8 mouse cellular contexts compared by ENCODE assay signal in genomic region chr10:79865189-79865601, GRCm38 (mm10). TPM values are rescaled to one million over a fixed set of nuclear protein-coding genes. Genes with fewer than 3 reads are reported as not detected.
A peak's percentile ranks its signal among the peaks of the same experiment; 100 is the strongest.
DNase-seq lines count a peak whose midpoint lies in the region; ATAC-seq and TF ChIP-seq lines count a peak whose summit lies in the region.
"Had no signal": no experiment of that assay in that cellular context is flagged by ENCODE, and none has a peak within 500 bp of the region (broad histone marks: within the 10 kb centered on the region; RNA-seq: fewer than 3 reads in every experiment).

No protein-coding gene starts in this region.

- no peak overlapping the region for H3K4me2 ChIP-seq in kidney, postnatal 0 days (ENCODE audit: low read length)
- H3K4me2 ChIP-seq in forebrain, embryonic 11.5 days (ENCODE audit: low read depth, low read length, severe bottlenecking): no peak overlapping the region
- no peak overlapping the region for H3K4me2 ChIP-seq in intestine, embryonic 16.5 days (ENCODE audit: low read depth, low read length)
- no peak overlapping the region for H3K4me2 ChIP-seq in neural tube, embryonic 13.5 days

- H3K36me3 ChIP-seq in kidney, postnatal 0 days (ENCODE audit: insufficient read depth, low read length): peaks cover 38% of the 10 kb centered on the region
- H3K36me3 ChIP-seq in forebrain, embryonic 11.5 days (ENCODE audit: control insufficient read depth, insufficient read depth, low read length): peaks cover 36% of the 10 kb centered on the region
- H3K36me3 ChIP-seq in intestine, embryonic 16.5 days (ENCODE audit: control insufficient read depth, insufficient read depth, low read length): peaks cover 28% of the 10 kb centered on the region
- peaks cover 90% of the 10 kb centered on the region for H3K36me3 ChIP-seq in neural tube, embryonic 13.5 days

- peak overlapping the region; percentile 21; the same call in 1 of the 2 replicates for H3K27ac ChIP-seq in kidney, postnatal 0 days
- H3K27ac ChIP-seq in forebrain, embryonic 11.5 days (ENCODE audit: low read depth, low read length): 0 out of 2 replicates have a peak overlapping the region, but pooled peaks have one; percentile 12
- H3K27ac ChIP-seq in intestine, embryonic 16.5 days (ENCODE audit: low read length): no peak overlapping the region
- H3K27ac ChIP-seq in neural tube, embryonic 13.5 days (replicated peaks): peak overlapping the region; percentile 15

- no peak overlapping the region for H3K9ac ChIP-seq in kidney, postnatal 0 days (ENCODE audit: low read depth, low read length)
- no peak overlapping the region for H3K9ac ChIP-seq in forebrain, embryonic 11.5 days (ENCODE audit: low read length)
- no peak overlapping the region for H3K9ac ChIP-seq in intestine, embryonic 16.5 days (ENCODE audit: low read depth, low read length)
- H3K9ac ChIP-seq in neural tube, embryonic 13.5 days: no peak overlapping the region

- TF ChIP-seq CTCF in kidney, postnatal 0 days (IDR thresholded peaks at IDR 0.05; ENCODE audit: low read depth): no peak

- no peak for DNase-seq in kidney, postnatal 0 days (ENCODE audit: low spot score)
- DNase-seq in kidney, postnatal 14 days: no peak
- no peak for DNase-seq in forebrain, embryonic 11.5 days (ENCODE audit: low spot score)
- DNase-seq in adipocyte (ENCODE audit: low spot score): no peak
- DNase-seq in spleen, adult 12 weeks (ENCODE audit: low spot score): no peak

- no peak overlapping the region for H3K4me3 ChIP-seq in kidney, postnatal 0 days (replicated peaks; ENCODE audit: low read depth, low read length)
- no peak overlapping the region for H3K4me3 ChIP-seq in forebrain, embryonic 11.5 days (ENCODE audit: low read depth, low read length)
- no peak overlapping the region for H3K4me3 ChIP-seq in intestine, embryonic 16.5 days (ENCODE audit: low read length)
- H3K4me3 ChIP-seq in neural tube, embryonic 13.5 days: no peak overlapping the region

- peaks cover 10% of the 10 kb centered on the region; the same call in 1 of the 2 replicates for H3K4me1 ChIP-seq in kidney, postnatal 0 days (replicated peaks; ENCODE audit: insufficient read depth, low read length)
- H3K4me1 ChIP-seq in forebrain, embryonic 11.5 days (replicated peaks; ENCODE audit: control insufficient read depth, insufficient read depth, low read length): no peaks in the 10 kb centered on the region
- peaks cover 9% of the 10 kb centered on the region for H3K4me1 ChIP-seq in intestine, embryonic 16.5 days (ENCODE audit: control insufficient read depth, insufficient read depth, low read length)
- peaks cover 78% of the 10 kb centered on the region for H3K4me1 ChIP-seq in neural tube, embryonic 13.5 days (replicated peaks)

- no peaks in the 10 kb centered on the region for H3K9me3 ChIP-seq in kidney, postnatal 0 days (replicated peaks; ENCODE audit: low read length)
- no peaks in the 10 kb centered on the region for H3K9me3 ChIP-seq in forebrain, embryonic 11.5 days (ENCODE audit: control insufficient read depth, low read length)
- H3K9me3 ChIP-seq in intestine, embryonic 16.5 days (ENCODE audit: control insufficient read depth, low read length): no peaks in the 10 kb centered on the region
- H3K9me3 ChIP-seq in neural tube, embryonic 13.5 days: no peaks in the 10 kb centered on the region

- 43% methylated on average over 12 of the region's 12 CpGs for WGBS in kidney, postnatal 0 days
- WGBS in forebrain, embryonic 11.5 days: 70% methylated on average over 12 of the region's 12 CpGs
- WGBS in intestine, embryonic 16.5 days: 60% methylated on average over 12 of the region's 12 CpGs
- WGBS in neural tube, embryonic 13.5 days: 67% methylated on average over 12 of the region's 12 CpGs

- no peaks in the 10 kb centered on the region for H3K27me3 ChIP-seq in kidney, postnatal 0 days (ENCODE audit: insufficient read depth, low read length)
- no peaks in the 10 kb centered on the region for H3K27me3 ChIP-seq in forebrain, embryonic 11.5 days (ENCODE audit: control insufficient read depth, insufficient read depth, low read length)
- H3K27me3 ChIP-seq in intestine, embryonic 16.5 days (replicated peaks; ENCODE audit: control insufficient read depth, insufficient read depth, low read length): no peaks in the 10 kb centered on the region
- H3K27me3 ChIP-seq in neural tube, embryonic 13.5 days: no peaks in the 10 kb centered on the region

- ATAC-seq in kidney, postnatal 0 days (replicated peaks; ENCODE audit: low FRiP score, low read depth): peak; percentile 15
- ATAC-seq in forebrain, embryonic 11.5 days (replicated peaks; ENCODE audit: low FRiP score): peak; percentile 31
- ATAC-seq in intestine, embryonic 16.5 days: peak; percentile 14; the same call in 1 of the 2 replicates
- ATAC-seq in neural tube, embryonic 13.5 days (ENCODE audit: low read depth): no peak

RNA-seq across cellular contexts. Expression of gene Prtn3, which starts 9.1 kb away (rescaled TPM):
- polyA plus RNA-seq in kidney, postnatal 0 days (2015; fragmentation: Nextera tagmentation; extraction: Ambion mirVana): 6.5 and 7.9 TPM in 2 replicates
- polyA plus RNA-seq in forebrain, embryonic 11.5 days (2014; fragmentation: Nextera tagmentation; extraction: Ambion mirVana): 13.0 and 13.3 TPM in 2 replicates
- 2.7 and 2.8 TPM in 2 replicates for polyA plus RNA-seq in intestine, embryonic 16.5 days (2015; fragmentation: Nextera tagmentation; extraction: Ambion mirVana)
- 14.3 and 14.7 TPM in 2 replicates for polyA plus RNA-seq in neural tube, embryonic 13.5 days (2015; fragmentation: Nextera tagmentation; extraction: Ambion mirVana)

RNA-seq across cellular contexts. Expression of gene Plppr3, which starts 9.2 kb away (rescaled TPM):
- polyA plus RNA-seq in kidney, postnatal 0 days (2015; fragmentation: Nextera tagmentation; extraction: Ambion mirVana): 37.0 and 41.5 TPM in 2 replicates
- 131 and 146 TPM in 2 replicates for polyA plus RNA-seq in forebrain, embryonic 11.5 days (2014; fragmentation: Nextera tagmentation; extraction: Ambion mirVana)
- 25.5 and 28.2 TPM in 2 replicates for polyA plus RNA-seq in intestine, embryonic 16.5 days (2015; fragmentation: Nextera tagmentation; extraction: Ambion mirVana)
- 343 and 361 TPM in 2 replicates for polyA plus RNA-seq in neural tube, embryonic 13.5 days (2015; fragmentation: Nextera tagmentation; extraction: Ambion mirVana)

RNA-seq across cellular contexts. Expression of gene Ptbp1, which starts 11.0 kb away (rescaled TPM):
- polyA plus RNA-seq in kidney, postnatal 0 days (2015; fragmentation: Nextera tagmentation; extraction: Ambion mirVana): 220 and 238 TPM in 2 replicates
- polyA plus RNA-seq in forebrain, embryonic 11.5 days (2014; fragmentation: Nextera tagmentation; extraction: Ambion mirVana): 261 and 295 TPM in 2 replicates
- polyA plus RNA-seq in intestine, embryonic 16.5 days (2015; fragmentation: Nextera tagmentation; extraction: Ambion mirVana): 295 and 302 TPM in 2 replicates
- polyA plus RNA-seq in neural tube, embryonic 13.5 days (2015; fragmentation: Nextera tagmentation; extraction: Ambion mirVana): 87.9 and 114 TPM in 2 replicates

RNA-seq across cellular contexts. Expression of gene Elane, which starts 20.9 kb away (rescaled TPM):
- 0.14 TPM in 1 of 2 replicates, not detected in the other for polyA plus RNA-seq in kidney, postnatal 0 days (2015; fragmentation: Nextera tagmentation; extraction: Ambion mirVana)
- not detected in 2 replicates for polyA plus RNA-seq in forebrain, embryonic 11.5 days (2014; fragmentation: Nextera tagmentation; extraction: Ambion mirVana)
- 0.42 and 2.4 TPM in 2 replicates for polyA plus RNA-seq in intestine, embryonic 16.5 days (2015; fragmentation: Nextera tagmentation; extraction: Ambion mirVana)
- polyA plus RNA-seq in neural tube, embryonic 13.5 days (2015; fragmentation: Nextera tagmentation; extraction: Ambion mirVana): 0.67 TPM in 1 of 2 replicates, not detected in the other
- polyA plus RNA-seq: heart, postnatal 0 days had no signal

RNA-seq across cellular contexts. Expression of gene Cfd, which starts 25.5 kb away (rescaled TPM):
- 0.13 TPM in 1 of 2 replicates, not detected in the other for polyA plus RNA-seq in kidney, postnatal 0 days (2015; fragmentation: Nextera tagmentation; extraction: Ambion mirVana)
- polyA plus RNA-seq in forebrain, embryonic 11.5 days (2014; fragmentation: Nextera tagmentation; extraction: Ambion mirVana): not detected in 2 replicates
- polyA plus RNA-seq in intestine, embryonic 16.5 days (2015; fragmentation: Nextera tagmentation; extraction: Ambion mirVana): not detected in 2 replicates
- polyA plus RNA-seq in neural tube, embryonic 13.5 days (2015; fragmentation: Nextera tagmentation; extraction: Ambion mirVana): not detected in 2 replicates
- polyA plus RNA-seq: heart, postnatal 0 days had no signal
